Mouse (Mus musculus) midbrain, embryonic 16.5 days (tissue): ENCODE results near the gene Grik4. TPM values are rescaled to one million over a fixed set of nuclear protein-coding genes. Genes with fewer than 3 reads are reported as not detected.

ENCODE experiments used
- ATAC-seq: fragments of 200-750 bp; cut with Nextera tagmentation; 2 replicates; pipeline ENCODE4 v1.8.0; 2017; ENCODE audit warnings: moderate TSS enrichment
- H3K27ac ChIP-seq: fragments of 300-500 bp; sonication (generic); 2 replicates; pipeline ENCODE4 v1.5.1; 2014; ENCODE audit warnings: mild to moderate bottlenecking, low read length, mixed read lengths
- H3K27me3 ChIP-seq: fragments of 300-500 bp; sonication (generic); 2 replicates; pipeline ENCODE4 v1.6.1; 2014; ENCODE audit warnings: low read depth, low read length, mixed read lengths; ENCODE audit not compliant: control insufficient read depth, insufficient read depth
- H3K36me3 ChIP-seq: fragments of 300-500 bp; sonication (generic); 2 replicates; pipeline ENCODE4 v1.6.1; 2014; ENCODE audit warnings: mild to moderate bottlenecking, low read length, moderate library complexity, mixed read lengths; ENCODE audit not compliant: control insufficient read depth, insufficient read depth
- H3K4me1 ChIP-seq: fragments of 300-500 bp; sonication (generic); 2 replicates; pipeline ENCODE4 v1.6.1; 2014; ENCODE audit warnings: mild to moderate bottlenecking, low read length, mixed read lengths; ENCODE audit not compliant: control insufficient read depth, insufficient read depth
- H3K4me2 ChIP-seq: fragments of 300-500 bp; sonication (generic); 2 replicates; pipeline ENCODE4 v1.6.1; 2014; ENCODE audit warnings: mild to moderate bottlenecking, low read length, mixed read lengths
- H3K4me3 ChIP-seq: fragments of 300-500 bp; sonication (generic); 2 replicates; pipeline ENCODE4 v1.5.1; 2014; ENCODE audit warnings: low read depth, mild to moderate bottlenecking, low read length, moderate library complexity, mixed read lengths
- H3K9ac ChIP-seq: fragments of 300-500 bp; sonication (generic); 2 replicates; pipeline ENCODE4 v1.6.1; 2014; ENCODE audit warnings: low read depth, low read length, mixed read lengths
- H3K9me3 ChIP-seq: fragments of 300-500 bp; sonication (generic); replicated peaks from 2 replicates; pipeline ENCODE4 v1.6.1; 2014; ENCODE audit warnings: mild to moderate bottlenecking, low read length, mixed read lengths; ENCODE audit not compliant: control insufficient read depth, poor library complexity, severe bottlenecking
- WGBS: fragments of 180-500 bp; shearing (Covaris S2); extraction: QIAGEN DNeasy Blood & Tissue Kit; methylation state at CpG from one replicate; pipeline ENCODE4 v1.1.7; 2014; 5-methylcytosine and 5-hydroxymethylcytosine counted together
- polyA plus RNA-seq: library from polyadenylated mRNA; unstranded; fragments of >200 nt; fragmentation: Nextera tagmentation; extraction: Ambion mirVana; gene quantifications from 2 replicates; pipeline ENCODE4 v1.2.1, GENCODE M21; 2015

Grik4 gene
- polyA plus RNA-seq, 1 experiment from 2014 or later: 11.7 TPM

GRCm38 (mm10) chr9:42793581-42793980, 150.7 kb downstream of the Grik4 start:
- ATAC-seq: no peak
- H3K4me3 ChIP-seq: no peak overlapping the region
- no peak overlapping the region for H3K9ac ChIP-seq
- no peaks in the 10 kb centered on the region for H3K9me3 ChIP-seq
- H3K27ac ChIP-seq: no peak overlapping the region
- H3K27me3 ChIP-seq: no peaks in the 10 kb centered on the region
- H3K4me1 ChIP-seq: peaks cover 18% of the 10 kb centered on the region; the same call in 1 of the 2 replicates
- WGBS: 82% methylated on average over 8 of the region's 8 CpGs
- H3K36me3 ChIP-seq: no peaks in the 10 kb centered on the region
- H3K4me2 ChIP-seq: no peak overlapping the region

- no peaks in the 10 kb centered on the region for H3K27me3 ChIP-seq
- H3K4me1 ChIP-seq: peaks cover 18% of the 10 kb centered on the region; the same call in 1 of the 2 replicates
- H3K4me3 ChIP-seq: no peak overlapping the region
- H3K27ac ChIP-seq: no peak overlapping the region
- no peaks in the 10 kb centered on the region for H3K36me3 ChIP-seq
- H3K9ac ChIP-seq: no peak overlapping the region
- 34% methylated on average over 5 of the region's 5 CpGs for WGBS
- no peak overlapping the region for H3K4me2 ChIP-seq
- ATAC-seq: no peak
- H3K9me3 ChIP-seq: no peaks in the 10 kb centered on the region
Observed at GRCm38 (mm10) chr9:42792381-42792780, 151.9 kb downstream of the Grik4 start.

- Histone ChIP-seq H3K27ac (no peak overlapping the region), H3K4me2 (no peak overlapping the region), H3K4me1 (peaks cover 18% of the 10 kb centered on the region; the same call in 1 of the 2 replicates), H3K9me3 (no peaks in the 10 kb centered on the region), H3K27me3 (no peaks in the 10 kb centered on the region), H3K4me3 (no peak overlapping the region), H3K9ac (no peak overlapping the region), H3K36me3 (no peaks in the 10 kb centered on the region)
- WGBS: 73% methylated on average over 12 of the region's 12 CpGs
- ATAC-seq: 0 out of 2 replicates have a peak, but pooled peaks have one; percentile 39
Observed at GRCm38 (mm10) chr9:42791779-42792178, 152.5 kb downstream of the Grik4 start.

- 75% methylated on average over 4 of the region's 4 CpGs for WGBS
- no peak for ATAC-seq
- H3K9me3 ChIP-seq: no peaks in the 10 kb centered on the region
Observed at GRCm38 (mm10) chr9:42791346-42791745, 152.9 kb downstream of the Grik4 start.

GRCm38 (mm10) chr9:42788471-42788870, 155.8 kb downstream of the Grik4 start:
- Histone ChIP-seq H3K27me3 (no peaks in the 10 kb centered on the region), H3K4me1 (peaks cover 15% of the 10 kb centered on the region), H3K4me2 (no peak overlapping the region), H3K9me3 (no peaks in the 10 kb centered on the region), H3K4me3 (no peak overlapping the region), H3K36me3 (no peaks in the 10 kb centered on the region), H3K27ac (no peak overlapping the region), H3K9ac (no peak overlapping the region)
- WGBS: 21% methylated on average over 8 of the region's 8 CpGs
- ATAC-seq: no peak

More at GRCm38 (mm10) chr9:42791346-42791745, 152.9 kb downstream of the Grik4 start:
- no peaks in the 10 kb centered on the region for H3K36me3 ChIP-seq
- H3K27ac ChIP-seq: no peak overlapping the region
- no peak overlapping the region for H3K4me2 ChIP-seq
- H3K4me1 ChIP-seq: peaks cover 18% of the 10 kb centered on the region; the same call in 1 of the 2 replicates
- no peak overlapping the region for H3K9ac ChIP-seq
- no peak overlapping the region for H3K4me3 ChIP-seq
- H3K27me3 ChIP-seq: no peaks in the 10 kb centered on the region

- Histone ChIP-seq H3K9me3 (no peaks in the 10 kb centered on the region), H3K36me3 (no peaks in the 10 kb centered on the region), H3K4me1 (peaks cover 8% of the 10 kb centered on the region), H3K4me2 (no peak overlapping the region), H3K27ac (no peak overlapping the region), H3K4me3 (no peak overlapping the region), H3K9ac (no peak overlapping the region), H3K27me3 (no peaks in the 10 kb centered on the region)
- no peak for ATAC-seq
- 82% methylated on average over 5 of the region's 5 CpGs for WGBS
Observed at GRCm38 (mm10) chr9:42786882-42787281, 157.4 kb downstream of the Grik4 start.

- no peak for ATAC-seq
- no peak overlapping the region for H3K4me3 ChIP-seq
- H3K27me3 ChIP-seq: no peaks in the 10 kb centered on the region
- H3K9ac ChIP-seq: no peak overlapping the region
- H3K4me2 ChIP-seq: no peak overlapping the region
- H3K27ac ChIP-seq: no peak overlapping the region
- 45% methylated on average over 2 of the region's 2 CpGs for WGBS
- no peaks in the 10 kb centered on the region for H3K36me3 ChIP-seq
- H3K4me1 ChIP-seq: peaks cover 4% of the 10 kb centered on the region; the same call in 1 of the 2 replicates
- H3K9me3 ChIP-seq: no peaks in the 10 kb centered on the region
Observed at GRCm38 (mm10) chr9:42786286-42786685, 158.0 kb downstream of the Grik4 start.

- Histone ChIP-seq H3K36me3 (no peaks in the 10 kb centered on the region), H3K4me3 (no peak overlapping the region), H3K4me1 (peaks cover 4% of the 10 kb centered on the region; the same call in 1 of the 2 replicates), H3K4me2 (no peak overlapping the region), H3K27me3 (no peaks in the 10 kb centered on the region), H3K27ac (no peak overlapping the region), H3K9me3 (no peaks in the 10 kb centered on the region), H3K9ac (no peak overlapping the region)
- no peak for ATAC-seq
- 41% methylated on average over 10 of the region's 10 CpGs for WGBS
Observed at GRCm38 (mm10) chr9:42785173-42785830, 159.0 kb downstream of the Grik4 start.

GRCm38 (mm10) chr9:42783248-42783903, 160.9 kb downstream of the Grik4 start:
- 50% methylated on average over 8 of the region's 8 CpGs for WGBS

More at GRCm38 (mm10) chr9:42783248-42783903, 160.9 kb downstream of the Grik4 start:
- Histone ChIP-seq H3K27ac (no peak overlapping the region), H3K4me3 (no peak overlapping the region), H3K36me3 (no peaks in the 10 kb centered on the region), H3K4me1 (peaks cover 4% of the 10 kb centered on the region; the same call in 1 of the 2 replicates), H3K9me3 (no peaks in the 10 kb centered on the region), H3K4me2 (no peak overlapping the region), H3K9ac (no peak overlapping the region), H3K27me3 (no peaks in the 10 kb centered on the region)
- ATAC-seq: no peak
